Mouse (Mus musculus) liver, embryonic 15.5 days (tissue): ENCODE results near the gene Atxn7l1. TPM values are rescaled to one million over a fixed set of nuclear protein-coding genes. Genes with fewer than 3 reads are reported as not detected.

Experiments
- ATAC-seq: fragments of 200-750 bp; cut with Nextera tagmentation; 2 replicates; pipeline ENCODE4 v1.8.0; 2017; ENCODE audit warnings: moderate number of reproducible peaks, mild to moderate bottlenecking, moderate library complexity; ENCODE audit not compliant: insufficient read depth
- H3K27ac ChIP-seq: fragments of 300-500 bp; sonication (generic); replicated peaks from 2 replicates; pipeline ENCODE4 v1.5.1; 2015; ENCODE audit warnings: mild to moderate bottlenecking, inconsistent platforms
- H3K27me3 ChIP-seq: fragments of 300-500 bp; sonication (generic); 2 replicates; pipeline ENCODE4 v1.6.1; 2015; ENCODE audit warnings: mild to moderate bottlenecking, inconsistent platforms
- H3K36me3 ChIP-seq: fragments of 300-500 bp; sonication (generic); replicated peaks from 2 replicates; pipeline ENCODE4 v1.6.1; 2015; ENCODE audit warnings: moderate library complexity, mild to moderate bottlenecking, inconsistent platforms
- H3K4me1 ChIP-seq: fragments of 300-500 bp; sonication (generic); replicated peaks from 2 replicates; pipeline ENCODE4 v1.6.1; 2015; ENCODE audit warnings: inconsistent platforms
- H3K4me2 ChIP-seq: fragments of 300-500 bp; sonication (generic); 2 replicates; pipeline ENCODE4 v1.6.1; 2015; ENCODE audit warnings: moderate library complexity, mild to moderate bottlenecking, inconsistent platforms
- H3K4me3 ChIP-seq: fragments of 300-500 bp; sonication (generic); replicated peaks from 2 replicates; pipeline ENCODE4 v1.5.1; 2015; ENCODE audit warnings: mild to moderate bottlenecking, inconsistent platforms
- H3K9ac ChIP-seq: fragments of 300-500 bp; sonication (generic); 2 replicates; pipeline ENCODE4 v1.6.1; 2015; ENCODE audit warnings: moderate library complexity, mild to moderate bottlenecking, inconsistent platforms
- H3K9me3 ChIP-seq: fragments of 300-500 bp; sonication (generic); replicated peaks from 2 replicates; pipeline ENCODE4 v1.6.1; 2016; ENCODE audit warnings: inconsistent platforms
- WGBS: fragments of 180-500 bp; shearing (Covaris S2); methylation state at CpG from one replicate; pipeline ENCODE4 v1.1.7; 2015; ENCODE audit warnings: mixed read lengths; ENCODE audit not compliant: insufficient replicate concordance; 5-methylcytosine and 5-hydroxymethylcytosine counted together
- polyA plus RNA-seq: library from polyadenylated mRNA; unstranded; fragments of >200 nt; fragmentation: Nextera tagmentation; extraction: Ambion mirVana; gene quantifications from 2 replicates; pipeline ENCODE4 v1.2.1, GENCODE M21; 2015

Gene Atxn7l1
- 13.8 and 14.7 TPM in 2 replicates for polyA plus RNA-seq

DNA sequence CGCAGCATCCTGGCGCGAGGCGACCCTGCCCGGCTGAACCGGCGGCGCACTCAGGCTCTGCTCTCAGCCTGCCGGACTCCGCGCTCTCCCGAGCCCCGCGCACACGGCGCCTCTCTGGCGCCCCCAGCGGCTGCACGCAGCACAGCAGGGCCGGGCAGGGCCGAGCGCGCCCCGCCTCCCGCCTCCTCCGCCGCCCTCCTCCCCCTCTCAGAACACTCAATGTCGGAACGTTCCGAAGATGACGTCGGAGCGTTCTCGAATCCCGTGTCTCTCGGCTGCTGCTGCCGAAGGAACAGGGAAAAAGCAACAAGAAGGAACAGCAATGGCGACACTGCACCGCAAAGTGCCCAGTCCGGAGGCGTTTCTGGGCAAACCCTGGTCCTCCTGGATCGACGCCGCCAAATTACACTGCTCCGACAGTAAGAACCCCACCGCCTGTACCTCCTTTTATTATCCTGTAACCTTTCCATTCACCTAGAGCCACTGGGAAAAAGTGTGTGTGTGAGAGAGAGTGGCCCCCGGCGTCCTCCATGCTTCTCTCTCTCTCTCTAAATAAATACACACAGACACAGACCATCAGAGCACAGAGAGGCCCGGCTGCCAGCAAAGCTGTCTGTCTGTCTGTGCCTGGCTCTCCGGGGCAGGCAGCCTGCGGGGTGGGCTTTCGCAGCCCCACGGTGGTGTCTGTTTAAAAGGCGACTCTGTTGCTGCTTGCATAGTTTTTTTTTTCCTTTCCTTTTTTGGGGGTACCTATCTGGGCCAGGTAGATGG lies at the start of gene Atxn7l1:
Gene Atxn7l1, plus strand, starts transcription at position 197 of the 771 bp plus-strand sequence.
- Histone ChIP-seq H3K4me3 (peak within 1 kb of the TSS; percentile 83), H3K27me3 (peaks cover 43% of the 10 kb centered on the region), H3K27ac (peak within 1 kb of the TSS; percentile 85), H3K9me3 (no peaks in the 10 kb centered on the region), H3K36me3 (0 out of 2 replicates have a peak, but pooled peaks cover 4% of the 10 kb centered on the region), H3K9ac (peak within 1 kb of the TSS; percentile 90), H3K4me2 (peak within 1 kb of the TSS; percentile 97), H3K4me1 (peaks cover 43% of the 10 kb centered on the region)
- ATAC-seq, result peak; percentile 97
- under 1% methylated on average over 52 of the region's 54 CpGs for WGBS

DNA sequence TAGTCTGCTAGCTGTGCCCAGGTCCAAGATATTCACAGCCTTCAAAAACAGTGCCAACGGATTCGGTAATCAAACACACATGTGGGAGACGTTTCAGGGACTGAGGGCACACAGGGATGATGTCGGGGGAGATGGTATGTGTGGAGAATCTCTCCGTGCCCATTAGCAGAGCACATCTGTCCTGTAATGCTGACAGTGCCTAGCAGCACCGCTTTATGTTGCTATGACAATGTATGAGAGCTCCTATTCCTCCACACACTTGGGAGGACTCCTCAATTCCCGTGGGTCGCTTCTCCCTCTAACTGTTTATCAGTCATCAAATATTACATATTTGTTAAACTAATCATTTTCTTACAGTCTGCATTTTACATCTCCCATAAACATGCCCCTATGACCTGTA lies 45.9 kb upstream of the Atxn7l1 start:
- H3K27ac ChIP-seq, result no peak overlapping the region
- H3K27me3 ChIP-seq, result no peaks in the 10 kb centered on the region
- no peak for ATAC-seq
- H3K36me3 ChIP-seq, result no peaks in the 10 kb centered on the region
- no peak overlapping the region for H3K9ac ChIP-seq
- no peak overlapping the region for H3K4me2 ChIP-seq
- no peaks in the 10 kb centered on the region for H3K9me3 ChIP-seq
- no peak overlapping the region for H3K4me3 ChIP-seq
- WGBS, result 69% methylated on average over 8 of the region's 8 CpGs
- H3K4me1 ChIP-seq, result no peaks in the 10 kb centered on the region

DNA sequence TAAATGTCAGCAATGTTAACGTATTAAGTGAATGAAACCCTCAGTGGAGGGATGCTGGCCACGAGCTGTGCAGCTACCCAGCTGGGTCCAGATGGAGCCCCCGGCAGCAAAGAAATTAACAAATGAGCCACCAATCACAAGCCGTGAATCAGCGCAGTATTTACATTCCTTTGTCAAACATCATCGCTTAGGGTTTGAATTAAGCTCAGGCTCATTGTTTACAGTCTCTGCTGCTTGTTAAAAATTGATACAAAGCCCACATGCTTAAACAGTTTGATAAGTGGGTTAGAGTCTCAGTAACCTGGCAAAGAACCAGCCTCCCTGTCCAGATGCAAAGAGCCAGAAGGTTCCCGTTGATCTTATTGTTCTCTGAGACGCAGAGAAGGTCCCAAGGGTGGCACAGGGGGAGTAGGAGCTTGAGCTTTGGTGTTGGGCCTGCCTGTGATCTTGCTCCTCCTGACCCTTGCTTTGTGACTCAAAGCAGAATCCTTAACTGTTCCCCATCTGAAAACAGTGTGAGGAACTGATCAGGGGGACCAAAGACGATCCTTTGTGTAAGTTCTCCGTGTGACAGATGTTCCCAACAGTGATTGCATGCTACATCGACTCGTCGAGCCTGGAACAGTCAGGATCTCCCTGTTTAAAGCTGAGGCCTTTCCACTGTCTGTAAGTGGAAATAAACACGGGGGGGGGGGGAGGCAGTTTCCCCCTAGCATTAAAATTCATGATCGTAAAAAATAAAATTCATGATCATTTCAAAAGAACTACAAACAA lies 45.0 kb upstream of the Atxn7l1 start:
- 65% methylated on average over 15 of the region's 15 CpGs for WGBS
- Histone ChIP-seq H3K9me3 (no peaks in the 10 kb centered on the region), H3K36me3 (no peaks in the 10 kb centered on the region), H3K27me3 (no peaks in the 10 kb centered on the region), H3K4me2 (no peak overlapping the region), H3K27ac (no peak overlapping the region), H3K4me1 (no peaks in the 10 kb centered on the region), H3K9ac (no peak overlapping the region), H3K4me3 (no peak overlapping the region)
- no peak for ATAC-seq

DNA sequence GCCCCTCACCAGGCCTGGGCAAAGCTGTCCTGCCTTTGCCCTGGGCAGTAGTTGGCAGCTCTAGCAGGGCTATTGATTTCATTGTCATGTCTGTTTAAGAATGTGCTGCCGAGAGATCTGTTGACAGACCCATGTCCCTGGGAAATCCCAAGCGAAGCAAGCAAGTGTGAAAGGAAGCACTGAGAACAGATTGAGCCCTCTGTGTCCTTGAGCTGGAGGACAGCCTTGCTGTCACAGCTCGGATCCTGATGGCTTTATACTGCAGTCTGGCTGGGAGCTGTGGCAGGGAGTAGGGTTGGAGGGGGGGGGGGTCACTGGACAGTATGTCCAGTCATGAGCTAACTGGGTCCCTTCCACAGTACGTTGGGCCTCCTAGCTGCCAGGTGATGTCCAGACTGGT lies 41.8 kb upstream of the Atxn7l1 start:
- Histone ChIP-seq H3K9ac (no peak overlapping the region), H3K27ac (no peak overlapping the region), H3K36me3 (no peaks in the 10 kb centered on the region), H3K4me2 (no peak overlapping the region), H3K9me3 (no peaks in the 10 kb centered on the region), H3K4me1 (no peaks in the 10 kb centered on the region), H3K4me3 (no peak overlapping the region), H3K27me3 (no peaks in the 10 kb centered on the region)
- no peak for ATAC-seq
- 50% methylated on average over 4 of the region's 4 CpGs for WGBS

DNA sequence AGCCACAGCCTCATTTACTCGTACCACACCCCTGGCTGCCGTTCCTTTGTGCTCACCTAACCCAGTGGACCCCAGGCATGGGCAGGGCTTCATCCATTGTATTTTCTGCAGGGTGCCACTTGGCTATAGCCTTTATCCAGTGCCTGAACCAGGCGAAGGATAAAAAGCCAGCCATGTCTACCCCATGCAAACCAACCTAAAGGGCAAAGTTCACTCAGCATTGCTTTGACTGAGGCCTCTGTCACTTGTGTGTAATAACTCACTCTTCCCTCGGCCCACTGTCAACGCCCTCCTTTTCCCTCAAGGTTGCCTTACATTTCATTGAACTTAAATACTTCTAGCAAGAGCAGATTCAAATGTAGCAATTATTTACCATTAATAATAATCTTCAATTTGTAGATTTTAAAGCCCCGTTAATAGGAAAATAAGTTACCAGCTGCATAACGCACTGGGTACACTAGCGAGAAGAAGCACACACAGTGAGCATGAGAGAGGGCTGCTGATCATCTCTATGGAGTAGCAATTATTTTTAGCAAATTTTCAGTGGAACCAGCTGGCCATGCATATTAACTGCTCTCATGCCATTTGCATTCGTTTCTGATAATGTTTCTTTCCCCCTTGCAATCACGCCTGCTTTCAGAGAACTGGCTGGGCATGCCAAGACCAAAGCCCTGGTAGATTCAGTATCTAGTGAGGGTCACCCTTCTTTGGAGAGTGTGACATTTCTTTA lies 40.9 kb upstream of the Atxn7l1 start:
- H3K4me1 ChIP-seq, result no peaks in the 10 kb centered on the region
- no peak for ATAC-seq
- H3K4me2 ChIP-seq, result no peak overlapping the region
- H3K9me3 ChIP-seq, result no peaks in the 10 kb centered on the region
- no peaks in the 10 kb centered on the region for H3K27me3 ChIP-seq
- WGBS, result 63% methylated on average over 10 of the region's 10 CpGs
- no peaks in the 10 kb centered on the region for H3K36me3 ChIP-seq
- no peak overlapping the region for H3K9ac ChIP-seq
- H3K4me3 ChIP-seq, result no peak overlapping the region
- H3K27ac ChIP-seq, result no peak overlapping the region

DNA sequence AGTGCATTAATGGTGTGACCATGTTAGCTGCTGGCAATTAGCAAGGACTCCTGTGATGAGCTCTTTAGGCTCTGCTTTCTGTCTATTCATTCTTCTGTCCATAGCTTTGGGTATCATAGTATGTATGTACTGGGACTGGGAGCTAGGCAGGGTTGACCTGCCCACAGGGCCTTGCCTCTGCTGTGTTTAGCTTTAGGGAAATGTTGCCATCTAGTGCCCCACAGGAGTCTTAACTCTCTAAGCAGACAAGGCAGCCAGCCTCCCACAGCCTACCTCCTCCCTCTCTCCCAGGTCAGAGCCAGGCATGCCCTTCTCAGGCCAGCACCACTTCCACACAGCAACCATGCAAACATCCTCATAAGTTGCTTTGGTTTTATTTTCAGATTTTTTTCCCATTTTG lies 38.0 kb upstream of the Atxn7l1 start:
- Histone ChIP-seq H3K9me3 (no peaks in the 10 kb centered on the region), H3K27ac (no peak overlapping the region), H3K4me1 (no peaks in the 10 kb centered on the region), H3K36me3 (no peaks in the 10 kb centered on the region), H3K4me2 (no peak overlapping the region), H3K9ac (no peak overlapping the region), H3K4me3 (no peak overlapping the region), H3K27me3 (no peaks in the 10 kb centered on the region)
- no peak for ATAC-seq

DNA sequence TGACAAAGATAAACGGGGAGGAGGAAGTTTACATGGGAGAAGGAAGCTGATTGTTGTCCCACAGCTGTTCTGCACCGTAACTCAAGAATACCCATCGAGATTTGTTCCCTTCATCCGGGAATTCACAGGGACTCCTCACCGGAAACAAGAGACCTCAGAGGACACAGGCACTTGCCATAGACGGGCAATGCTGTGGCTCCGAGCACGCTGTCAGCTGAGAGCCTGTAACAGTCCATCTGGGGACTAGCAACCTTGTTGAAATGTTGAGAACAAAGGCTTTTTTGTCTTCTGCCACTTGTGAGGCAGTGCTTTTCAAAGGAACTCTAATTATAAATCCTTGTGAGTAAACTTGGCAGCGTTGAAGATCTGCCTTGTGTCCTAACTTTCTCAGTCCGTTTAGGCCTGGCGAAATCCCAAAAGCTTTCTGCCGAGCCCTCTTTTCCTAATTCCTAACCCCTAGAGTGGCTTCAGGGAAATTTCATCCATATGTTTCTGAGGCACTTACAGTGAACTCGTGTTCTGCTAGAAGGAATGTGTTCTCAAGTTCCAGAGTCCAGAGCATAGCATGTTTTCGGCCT lies 36.5 kb upstream of the Atxn7l1 start:
- WGBS, result 24% methylated on average over 14 of the region's 14 CpGs
- ATAC-seq, result no peak
- Histone ChIP-seq H3K36me3 (no peaks in the 10 kb centered on the region), H3K4me1 (no peaks in the 10 kb centered on the region), H3K27me3 (no peaks in the 10 kb centered on the region), H3K9me3 (no peaks in the 10 kb centered on the region), H3K4me3 (no peak overlapping the region), H3K27ac (no peak overlapping the region), H3K4me2 (no peak overlapping the region), H3K9ac (no peak overlapping the region)

DNA sequence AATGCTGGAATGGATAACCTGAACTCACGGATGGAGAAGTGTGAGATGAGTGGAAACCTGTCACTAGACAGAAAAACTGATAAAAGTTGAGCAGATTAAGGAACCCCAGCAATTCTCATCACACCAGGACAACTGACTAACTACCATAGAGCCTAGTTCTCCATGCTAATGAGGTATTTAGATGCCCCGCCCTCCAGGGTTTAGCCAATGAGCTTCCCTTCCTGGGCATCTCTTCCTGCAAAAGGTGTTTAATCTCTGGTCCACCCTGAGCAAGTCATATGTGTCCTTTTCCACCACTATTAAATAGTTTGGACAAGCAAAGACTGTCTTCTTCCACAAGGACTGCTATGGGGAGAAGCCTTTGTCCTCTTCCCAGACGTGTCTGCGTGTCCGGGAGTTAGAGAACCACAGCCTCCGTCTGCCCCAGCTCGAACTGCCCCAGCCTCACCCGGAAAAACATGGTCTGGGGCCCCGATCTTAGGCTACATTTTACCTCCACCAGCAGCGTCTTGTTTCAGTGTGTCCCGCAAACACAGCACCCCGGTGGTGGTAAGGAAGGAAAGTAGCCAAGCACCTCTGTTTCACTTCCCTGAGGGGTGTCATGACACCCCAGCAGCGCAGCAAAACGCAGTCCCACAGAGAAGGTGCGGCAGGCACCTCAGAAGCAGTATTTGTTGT lies 28.7 kb upstream of the Atxn7l1 start:
- H3K4me2 ChIP-seq, result peak overlapping the region; percentile 18
- 31% methylated on average over 15 of the region's 15 CpGs for WGBS
- no peaks in the 10 kb centered on the region for H3K4me1 ChIP-seq
- no peak overlapping the region for H3K4me3 ChIP-seq
- H3K9me3 ChIP-seq, result no peaks in the 10 kb centered on the region
- H3K36me3 ChIP-seq, result no peaks in the 10 kb centered on the region
- ATAC-seq, result no peak
- 0 out of 2 replicates have a peak, but pooled peaks cover 2% of the 10 kb centered on the region for H3K27me3 ChIP-seq
- H3K9ac ChIP-seq, result no peak overlapping the region
- H3K27ac ChIP-seq, result no peak overlapping the region

DNA sequence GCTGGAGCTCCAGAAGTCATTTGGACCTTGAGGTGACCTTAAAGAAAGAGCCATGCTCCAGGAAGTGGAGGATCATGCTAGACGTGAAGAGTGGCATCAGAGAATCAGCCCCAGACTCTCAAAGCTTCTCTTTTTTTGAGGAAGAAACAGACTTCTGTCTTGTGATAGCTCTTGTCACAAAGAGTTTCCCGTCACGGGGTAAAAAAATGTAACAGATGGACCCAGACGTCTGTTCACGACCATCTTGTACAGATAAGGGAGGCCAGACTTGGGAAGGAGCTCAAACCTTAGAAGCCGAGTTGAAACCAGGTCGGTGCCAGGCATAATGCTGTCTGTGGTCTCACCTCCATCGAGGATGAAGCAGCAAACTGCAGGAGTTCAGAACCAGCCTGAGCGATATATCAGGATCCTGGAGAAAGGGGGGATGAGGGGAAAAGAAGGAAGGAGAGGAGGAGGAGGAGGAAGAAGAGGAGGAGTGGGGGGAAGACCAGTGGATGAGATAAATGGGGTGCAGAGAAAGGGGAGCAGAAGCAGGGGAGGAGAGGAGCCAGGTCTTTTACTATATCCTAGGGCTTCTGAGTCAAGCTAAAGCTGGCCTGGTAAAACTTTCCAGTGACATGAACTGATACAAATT lies 21.8 kb upstream of the Atxn7l1 start:
- H3K4me3 ChIP-seq, result no peak overlapping the region
- WGBS, result 18% methylated on average over 9 of the region's 9 CpGs
- H3K4me1 ChIP-seq, result peaks cover 9% of the 10 kb centered on the region; the same call in 1 of the 2 replicates
- no peak overlapping the region for H3K9ac ChIP-seq
- H3K27ac ChIP-seq, result no peak overlapping the region
- ATAC-seq, result no peak
- no peaks in the 10 kb centered on the region for H3K9me3 ChIP-seq
- H3K4me2 ChIP-seq, result no peak overlapping the region
- no peaks in the 10 kb centered on the region for H3K36me3 ChIP-seq
- H3K27me3 ChIP-seq, result peaks cover 10% of the 10 kb centered on the region; the same call in 1 of the 2 replicates

DNA sequence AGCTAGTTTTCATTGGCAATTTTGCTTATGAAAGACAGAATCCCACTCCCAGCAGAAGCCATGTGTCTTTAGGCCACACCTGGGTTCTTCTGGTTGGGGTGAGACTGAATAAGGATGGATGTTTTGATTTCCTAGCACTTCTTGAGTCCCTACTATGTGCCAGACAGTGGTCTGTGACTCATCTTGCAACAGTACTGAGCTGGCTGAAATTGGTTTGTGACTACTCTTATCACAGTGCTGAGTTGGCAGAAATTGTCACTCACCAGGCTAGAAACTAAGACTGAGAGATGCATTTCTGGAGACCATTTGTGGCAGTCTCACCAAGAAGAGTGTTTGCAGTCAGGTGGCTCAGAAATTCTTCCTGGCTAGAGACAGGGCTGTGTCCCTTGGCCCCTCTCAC lies 21.2 kb upstream of the Atxn7l1 start:
- Histone ChIP-seq H3K36me3 (no peaks in the 10 kb centered on the region), H3K4me2 (no peak overlapping the region), H3K4me1 (peaks cover 9% of the 10 kb centered on the region; the same call in 1 of the 2 replicates), H3K27ac (no peak overlapping the region), H3K4me3 (no peak overlapping the region), H3K9me3 (no peaks in the 10 kb centered on the region), H3K27me3 (peaks cover 10% of the 10 kb centered on the region; the same call in 1 of the 2 replicates), H3K9ac (no peak overlapping the region)
- ATAC-seq, result no peak
